Mouse (Mus musculus): ENCODE data around the gene Col6a2.

The Col6a2 gene

GRCm38 (mm10) chr10:76551556-76551955 is 71.9 kb downstream of the Col6a2 start:
- DNase-seq (ENCODE audit: extremely low spot score, low spot score), result no peak

GRCm38 (mm10) chr10:76550458-76550857 is 73.0 kb downstream of the Col6a2 start:
- DNase-seq (ENCODE audit: extremely low spot score, low spot score), result no peak

- no peak for DNase-seq (ENCODE audit: extremely low spot score, low spot score)
These were observed 75.2 kb downstream of the Col6a2 start for GRCm38 (mm10) chr10:76548218-76548617.

GRCm38 (mm10) chr10:76546566-76546965 is 76.9 kb downstream of the Col6a2 start:
- DNase-seq (ENCODE audit: extremely low spot score, low spot score), result no peak

Data from neural tube, embryonic 10.5 days (tissue).